Mouse (Mus musculus): ENCODE results near the gene Slc2a10.
"Not testable (repeated sequence)": the region's sequence is repeated elsewhere in the genome, so short reads cannot be mapped to it uniquely, and the experiment has no call there.

The Slc2a10 gene

DNA sequence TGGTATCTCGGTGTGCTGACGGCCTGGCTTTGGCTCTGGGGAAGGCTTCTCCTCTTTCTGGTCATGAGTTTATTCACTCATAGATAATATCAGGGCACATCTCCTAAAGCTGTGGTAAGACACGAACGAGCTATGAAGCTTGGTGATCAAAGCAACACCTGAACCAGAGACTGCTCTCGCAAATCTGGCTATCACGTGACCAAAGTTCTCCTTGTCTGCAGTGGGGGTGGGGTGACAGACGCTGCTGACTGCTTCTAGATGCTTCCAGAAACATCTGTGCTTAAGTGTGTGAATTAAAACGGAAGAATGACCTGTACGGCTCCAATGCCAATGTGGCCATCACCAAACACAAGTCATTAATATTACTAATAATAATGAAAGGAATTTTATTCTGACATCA lies 6.1 kb downstream of the Slc2a10 start:
- peak; percentile 30 to 52 for DNase-seq

GRCm38 (mm10) chr2:165510466-165510865 lies 6.9 kb downstream of the Slc2a10 start:
- DNase-seq = no peak

DNA sequence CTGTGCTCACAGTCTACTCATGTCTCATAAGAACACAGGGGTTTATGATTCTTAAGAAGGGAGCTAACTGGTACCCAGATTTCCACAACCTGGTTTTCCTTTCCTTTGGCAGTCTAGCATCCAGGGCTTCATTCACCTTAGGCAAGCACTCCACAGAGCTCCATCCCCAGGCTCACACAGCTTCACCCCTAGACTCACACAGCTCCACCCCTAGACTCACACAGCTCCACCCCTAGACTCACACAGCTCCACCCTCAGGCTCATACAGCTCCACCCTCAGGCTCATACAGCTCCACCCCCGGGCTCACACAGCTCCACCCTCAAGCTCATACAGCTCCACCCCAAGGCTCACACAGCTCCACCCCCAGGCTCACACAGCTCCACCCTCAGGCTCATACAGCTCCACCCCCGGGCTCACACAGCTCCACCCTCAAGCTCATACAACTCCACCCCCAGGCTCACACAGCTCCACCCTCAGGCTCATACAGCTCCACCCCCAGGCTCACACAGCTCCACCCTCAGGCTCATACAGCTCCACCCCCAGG lies 7.4 kb downstream of the Slc2a10 start:
- DNase-seq = not testable (repeated sequence)

DNA sequence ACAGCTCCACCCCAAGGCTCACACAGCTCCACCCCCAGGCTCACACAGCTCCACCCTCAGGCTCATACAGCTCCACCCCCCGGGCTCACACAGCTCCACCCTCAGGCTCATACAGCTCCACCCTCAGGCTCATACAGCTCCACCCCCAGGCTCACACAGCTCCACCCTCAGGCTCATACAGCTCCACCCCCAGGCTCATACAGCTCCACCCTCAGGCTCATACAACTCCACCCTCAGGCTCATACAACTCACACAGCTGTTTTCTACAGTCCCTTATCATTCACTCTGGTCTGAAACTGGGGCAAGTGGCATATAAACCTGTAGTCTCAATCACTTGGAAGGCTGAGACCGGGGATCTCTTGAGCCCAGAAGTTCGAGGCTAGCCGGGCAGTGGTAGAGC lies 7.9 kb downstream of the Slc2a10 start:
- DNase-seq = not testable (repeated sequence)

GRCm38 (mm10) chr2:165512426-165512825 lies 8.8 kb downstream of the Slc2a10 start:
- DNase-seq = no peak

- no peak for DNase-seq
Measured at GRCm38 (mm10) chr2:165512870-165513600, 9.4 kb downstream of the Slc2a10 start.

GRCm38 (mm10) chr2:165515178-165515728 lies 11.7 kb downstream of the Slc2a10 start:
- DNase-seq = no peak

- no peak for DNase-seq
Measured at GRCm38 (mm10) chr2:165525609-165526008, 22.0 kb downstream of the Slc2a10 start.

DNA sequence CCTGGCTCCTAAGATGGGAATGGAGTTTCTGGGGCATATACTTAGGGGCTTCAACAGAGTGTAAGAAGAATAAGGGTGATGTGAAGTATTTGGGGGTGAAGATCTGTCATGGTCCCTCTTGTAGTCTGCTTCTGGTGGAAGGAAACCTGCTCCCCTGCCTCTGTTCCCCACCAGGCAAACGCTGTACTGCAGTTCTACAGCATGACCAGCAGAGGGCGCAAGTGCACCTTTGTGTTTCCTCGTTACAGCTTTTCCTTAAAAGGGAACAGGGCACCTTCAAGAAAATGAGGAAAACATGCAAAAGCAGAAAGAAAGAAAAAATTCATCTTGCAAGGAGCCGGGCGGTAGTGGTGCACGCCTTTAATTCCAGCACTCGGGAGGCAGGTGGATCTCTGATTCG lies 25.5 kb downstream of the Slc2a10 start:
- DNase-seq = peak; percentile 38 to 51

- DNase-seq = no peak
Measured at GRCm38 (mm10) chr2:165533789-165534188, 30.2 kb downstream of the Slc2a10 start.

GRCm38 (mm10) chr2:165540975-165541374 lies 37.4 kb downstream of the Slc2a10 start:
- DNase-seq = no peak

GRCm38 (mm10) chr2:165542939-165543669 lies 39.5 kb downstream of the Slc2a10 start:
- no peak for DNase-seq

DNA sequence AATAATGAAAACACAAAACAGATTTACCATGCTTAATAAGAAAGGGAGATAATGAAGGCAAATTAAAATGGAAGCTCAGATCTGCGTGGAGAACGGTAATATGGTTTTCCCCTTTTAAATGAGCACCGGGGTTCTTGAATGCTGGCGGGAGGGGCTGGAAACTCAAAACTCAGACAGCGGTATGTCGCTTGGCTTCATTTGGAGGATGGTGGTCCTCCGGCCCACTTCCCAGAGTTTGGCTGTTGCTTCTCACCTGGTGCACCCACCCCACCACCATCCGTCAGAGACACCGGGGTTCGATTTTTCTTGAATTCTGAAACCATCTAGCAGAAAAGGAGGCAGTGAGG lies 40.1 kb downstream of the Slc2a10 start:
- no peak for DNase-seq

DNA sequence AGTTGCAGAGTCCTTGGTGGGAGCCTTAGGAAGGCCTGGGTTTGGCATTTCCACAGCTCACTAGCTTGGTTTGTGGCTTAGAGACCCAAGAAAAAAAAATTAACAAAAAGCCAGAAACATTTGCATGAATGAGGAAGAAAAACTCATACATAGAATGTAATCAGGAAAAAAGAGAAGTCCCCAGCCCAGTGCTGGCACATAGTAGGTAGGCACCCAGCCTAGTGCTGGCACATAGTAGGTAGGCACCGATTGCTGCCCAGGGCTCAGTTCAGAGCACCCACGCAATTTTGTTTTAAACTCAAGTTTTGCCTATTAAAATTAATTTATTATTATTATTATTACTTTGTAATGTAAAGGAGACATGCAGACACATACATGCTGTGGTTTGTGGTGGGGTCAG lies 42.1 kb downstream of the Slc2a10 start:
- no peak for DNase-seq

- no peak for DNase-seq
Measured at GRCm38 (mm10) chr2:165546341-165546740, 42.8 kb downstream of the Slc2a10 start.

GRCm38 (mm10) chr2:165547410-165547809 lies 43.8 kb downstream of the Slc2a10 start:
- peak in 1 of 2 experiments; percentile 13 for DNase-seq

GRCm38 (mm10) chr2:165548627-165549026 lies 45.0 kb downstream of the Slc2a10 start:
- DNase-seq = no peak

- DNase-seq = peak in 1 of 2 experiments; percentile 5
Measured at GRCm38 (mm10) chr2:165550410-165550809, 46.8 kb downstream of the Slc2a10 start.

GRCm38 (mm10) chr2:165554066-165554465 lies 50.5 kb downstream of the Slc2a10 start:
- DNase-seq = no peak

- no peak for DNase-seq
Measured at GRCm38 (mm10) chr2:165557278-165557677, 53.7 kb downstream of the Slc2a10 start.

GRCm38 (mm10) chr2:165558916-165559315 lies 55.3 kb downstream of the Slc2a10 start:
- DNase-seq = no peak

DNA sequence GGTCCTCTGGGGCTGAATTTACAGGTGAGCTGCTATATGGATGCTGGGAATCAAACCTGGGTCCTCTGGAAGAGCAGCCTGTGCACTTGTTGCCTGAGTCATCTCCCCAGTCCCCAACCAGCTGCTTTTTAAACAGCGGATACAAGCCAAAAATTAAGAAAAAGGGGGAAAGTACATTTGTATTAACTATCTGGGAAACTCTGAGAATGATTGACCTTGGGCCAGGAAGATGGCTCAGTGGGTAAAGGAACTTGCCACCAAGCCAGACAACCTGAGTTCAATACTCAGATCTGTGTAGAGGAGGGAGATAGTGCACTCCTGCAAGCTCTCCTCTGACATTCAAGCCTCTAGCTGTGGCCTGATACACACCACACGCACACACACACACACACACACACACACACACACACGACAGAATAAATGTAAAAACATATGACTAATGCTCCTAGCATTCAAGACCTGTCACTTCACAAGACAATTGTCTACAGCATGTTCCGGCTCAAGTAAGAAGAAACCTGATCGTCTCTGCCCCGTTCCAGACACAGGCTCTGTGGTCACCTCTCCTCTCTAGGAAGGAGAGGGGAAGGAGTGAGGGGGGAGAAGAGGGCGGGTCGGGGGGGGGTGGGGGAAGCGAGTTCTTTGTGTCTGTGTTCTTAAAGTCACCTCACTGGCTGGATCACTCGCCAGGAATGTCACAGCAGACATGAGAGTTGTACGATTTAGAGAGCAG lies 56.1 kb downstream of the Slc2a10 start:
- no peak for DNase-seq

- no peak for DNase-seq
Measured at GRCm38 (mm10) chr2:165561861-165562260, 58.3 kb downstream of the Slc2a10 start.

Data from thymus, postnatal 36 days (tissue).